In genomic region chr2:178684026-178684958, GRCm38 (mm10) we compare ENCODE assay signal across 17 mouse cellular contexts.
A peak's percentile ranks its signal among the peaks of the same experiment; 100 is the strongest.
DNase-seq lines count a peak whose midpoint lies in the region; ATAC-seq lines count a peak whose summit lies in the region.
"Had no signal": no experiment of that assay in that cellular context is flagged by ENCODE, and none has a peak within 500 bp of the region (broad histone marks: within the 10 kb centered on the region; RNA-seq: fewer than 3 reads in every experiment).

No protein-coding gene starts in this region.

- H3K27me3 ChIP-seq in hindbrain, embryonic 10.5 days (ENCODE audit: insufficient read depth, poor library complexity, severe bottlenecking), result no peaks in the 10 kb centered on the region
- H3K27me3 ChIP-seq in hindbrain, embryonic 16.5 days (replicated peaks; ENCODE audit: control insufficient read depth, insufficient read depth, low read length), result no peaks in the 10 kb centered on the region
- H3K27me3 ChIP-seq in midbrain, embryonic 10.5 days (ENCODE audit: low read depth, poor library complexity, severe bottlenecking), result no peaks in the 10 kb centered on the region
- H3K27me3 ChIP-seq in midbrain, embryonic 11.5 days (ENCODE audit: control insufficient read depth, insufficient read depth, low read length), result no peaks in the 10 kb centered on the region

- no peaks in the 10 kb centered on the region for H3K9me3 ChIP-seq in hindbrain, embryonic 10.5 days
- H3K9me3 ChIP-seq in hindbrain, embryonic 16.5 days (ENCODE audit: control insufficient read depth, low read length), result no peaks in the 10 kb centered on the region
- H3K9me3 ChIP-seq in midbrain, embryonic 10.5 days (replicated peaks), result no peaks in the 10 kb centered on the region
- H3K9me3 ChIP-seq in midbrain, embryonic 11.5 days (ENCODE audit: control insufficient read depth, low read length), result no peaks in the 10 kb centered on the region

- DNase-seq in hindbrain, embryonic 10.5 days (ENCODE audit: low spot score), result no peak
- DNase-seq in midbrain, embryonic 10.5 days (ENCODE audit: low spot score), result no peak
- no peak for DNase-seq in midbrain, embryonic 11.5 days (ENCODE audit: low spot score, missing footprints)
- peak; percentile 72 for DNase-seq in kidney, adult 9 months
- DNase-seq in mesoderm, embryonic 11.5 days (ENCODE audit: low read depth, low spot score), result peak; percentile 32
- no peak for DNase-seq in left cerebral cortex, adult 9 months (ENCODE audit: low spot score in 2 of 2)
- DNase-seq in right cerebral cortex, postnatal 25 days, result no peak
- DNase-seq: cerebellum, postnatal 14 days; forebrain, postnatal 0 days; gastrocnemius, postnatal 10 days; heart, postnatal 14 days; lung, adult 18-20 months; right cerebral cortex, adult 18-20 months; thymus, postnatal 14 days had no signal

- no peak overlapping the region for H3K9ac ChIP-seq in hindbrain, embryonic 16.5 days (ENCODE audit: low read depth, low read length)
- no peak overlapping the region for H3K9ac ChIP-seq in midbrain, embryonic 11.5 days (ENCODE audit: low read length)
- H3K9ac ChIP-seq: forebrain, postnatal 0 days had no signal

- no peak for ATAC-seq in hindbrain, embryonic 16.5 days
- no peak for ATAC-seq in midbrain, embryonic 11.5 days (ENCODE audit: low FRiP score)
- ATAC-seq: activated CD4-positive, CD25-positive, alpha-beta regulatory T cell, adult 4 months; forebrain, postnatal 0 days had no signal

- H3K27ac ChIP-seq in hindbrain, embryonic 10.5 days, result 0 out of 2 replicates have a peak overlapping the region, but pooled peaks have one; percentile 5
- no peak overlapping the region for H3K27ac ChIP-seq in hindbrain, embryonic 16.5 days (ENCODE audit: low read depth, low read length)
- 0 out of 2 replicates have a peak overlapping the region, but pooled peaks have one; percentile 17 for H3K27ac ChIP-seq in midbrain, embryonic 10.5 days (replicated peaks)
- no peak overlapping the region for H3K27ac ChIP-seq in midbrain, embryonic 11.5 days (ENCODE audit: low read depth, low read length)
- H3K27ac ChIP-seq: macrophage had no signal

- H3K4me3 ChIP-seq in hindbrain, embryonic 10.5 days, result no peak overlapping the region
- no peak overlapping the region for H3K4me3 ChIP-seq in hindbrain, embryonic 16.5 days (ENCODE audit: low read length)
- no peak overlapping the region for H3K4me3 ChIP-seq in midbrain, embryonic 10.5 days
- H3K4me3 ChIP-seq in midbrain, embryonic 11.5 days (ENCODE audit: low read depth, low read length), result no peak overlapping the region

- 63% methylated on average over 9 of the region's 9 CpGs for WGBS in hindbrain, embryonic 10.5 days
- WGBS in hindbrain, embryonic 16.5 days, result 63% methylated on average over 9 of the region's 9 CpGs
- WGBS in midbrain, embryonic 10.5 days, result 79% methylated on average over 9 of the region's 9 CpGs
- 71% methylated on average over 9 of the region's 9 CpGs for WGBS in midbrain, embryonic 11.5 days

- H3K4me1 ChIP-seq in hindbrain, embryonic 10.5 days (replicated peaks), result peaks cover 23% of the 10 kb centered on the region
- peaks cover 11% of the 10 kb centered on the region for H3K4me1 ChIP-seq in hindbrain, embryonic 16.5 days (ENCODE audit: control insufficient read depth, insufficient read depth, low read depth, low read length)
- peaks cover 21% of the 10 kb centered on the region for H3K4me1 ChIP-seq in midbrain, embryonic 10.5 days
- no peaks in the 10 kb centered on the region for H3K4me1 ChIP-seq in midbrain, embryonic 11.5 days (ENCODE audit: control insufficient read depth, insufficient read depth, low read length)

- H3K36me3 ChIP-seq in hindbrain, embryonic 10.5 days, result no peaks in the 10 kb centered on the region
- no peaks in the 10 kb centered on the region for H3K36me3 ChIP-seq in hindbrain, embryonic 16.5 days (ENCODE audit: control insufficient read depth, insufficient read depth, low read length)
- no peaks in the 10 kb centered on the region for H3K36me3 ChIP-seq in midbrain, embryonic 10.5 days
- H3K36me3 ChIP-seq in midbrain, embryonic 11.5 days (ENCODE audit: control insufficient read depth, insufficient read depth, low read length), result no peaks in the 10 kb centered on the region

- H3K4me2 ChIP-seq in hindbrain, embryonic 16.5 days (ENCODE audit: low read length), result no peak overlapping the region
- H3K4me2 ChIP-seq in midbrain, embryonic 11.5 days, result no peak overlapping the region

Comparison
In these comparisons a context has a peak if more than half of its experiments do, and no peak if none do; other contexts are left out.
1. H3K27ac ChIP-seq: peak in hindbrain, embryonic 10.5 days (single experiment) and midbrain, embryonic 10.5 days (single experiment); none in hindbrain, embryonic 16.5 days (single experiment) and midbrain, embryonic 11.5 days (single experiment).
2. DNase-seq: peak in kidney, adult 9 months (single experiment) and mesoderm, embryonic 11.5 days (single experiment); none in hindbrain, embryonic 10.5 days (single experiment), midbrain, embryonic 10.5 days (single experiment), midbrain, embryonic 11.5 days (single experiment), left cerebral cortex, adult 9 months (0 of 2) and right cerebral cortex, postnatal 25 days (single experiment).